Mouse (Mus musculus): ENCODE results near the gene Cryl1. TPM values are rescaled to one million over a fixed set of nuclear protein-coding genes. Genes with fewer than 3 reads are reported as not detected.
A peak's percentile ranks its signal among the peaks of the same experiment; 100 is the strongest.

Cryl1 gene
- polyA plus RNA-seq, 1 experiment from 2014 or later = 12.3 TPM

DNA sequence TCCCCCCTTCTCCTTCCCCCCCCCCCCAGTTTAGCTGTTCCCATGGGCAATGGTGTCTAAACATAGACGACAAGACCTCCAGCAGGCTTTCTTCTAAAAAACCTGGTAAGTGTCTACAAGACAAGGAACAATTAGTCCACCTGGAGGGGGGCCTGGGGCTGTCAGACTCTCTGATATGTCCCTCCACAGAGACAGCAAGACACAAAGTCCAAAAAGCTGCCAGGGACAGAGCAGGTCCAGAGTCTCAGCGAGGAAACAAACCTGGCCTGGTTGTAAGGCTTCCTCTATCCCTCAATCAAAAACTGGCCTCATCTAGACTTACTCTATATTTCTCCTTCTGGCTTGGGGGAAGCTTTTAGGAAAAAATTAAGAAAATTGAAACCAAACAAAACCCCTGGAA is 115.7 kb downstream of the Cryl1 start:
- H3K4me1 ChIP-seq (ENCODE audit: control insufficient read depth, insufficient read depth, low read length) = no peaks in the 10 kb centered on the region
- H3K4me3 ChIP-seq (ENCODE audit: low read depth, low read length) = no peak overlapping the region
- no peaks in the 10 kb centered on the region for H3K9me3 ChIP-seq (replicated peaks; ENCODE audit: control insufficient read depth, low read length, poor library complexity, severe bottlenecking)
- no peak overlapping the region for H3K9ac ChIP-seq (ENCODE audit: low read depth, low read length)
- no peak overlapping the region for H3K4me2 ChIP-seq (ENCODE audit: low read length)
- ATAC-seq = peak; percentile 5; the same call in 1 of the 2 replicates
- H3K36me3 ChIP-seq (ENCODE audit: control insufficient read depth, insufficient read depth, low read length) = no peaks in the 10 kb centered on the region
- 31% methylated on average over 2 of the region's 2 CpGs for WGBS
- no peaks in the 10 kb centered on the region for H3K27me3 ChIP-seq (ENCODE audit: control insufficient read depth, insufficient read depth, low read depth, low read length)
- H3K27ac ChIP-seq (ENCODE audit: low read length) = no peak overlapping the region

- H3K9ac ChIP-seq (ENCODE audit: low read depth, low read length) = no peak overlapping the region
- H3K27me3 ChIP-seq (ENCODE audit: control insufficient read depth, insufficient read depth, low read depth, low read length) = no peaks in the 10 kb centered on the region
- no peak overlapping the region for H3K4me3 ChIP-seq (ENCODE audit: low read depth, low read length)
- H3K9me3 ChIP-seq (replicated peaks; ENCODE audit: control insufficient read depth, low read length, poor library complexity, severe bottlenecking) = no peaks in the 10 kb centered on the region
- ATAC-seq = no peak
- no peaks in the 10 kb centered on the region for H3K36me3 ChIP-seq (ENCODE audit: control insufficient read depth, insufficient read depth, low read length)
- H3K27ac ChIP-seq (ENCODE audit: low read length) = no peak overlapping the region
- H3K4me2 ChIP-seq (ENCODE audit: low read length) = no peak overlapping the region
- H3K4me1 ChIP-seq (ENCODE audit: control insufficient read depth, insufficient read depth, low read length) = no peaks in the 10 kb centered on the region
- WGBS = 92% methylated on average over 3 of the region's 3 CpGs
These were observed 117.5 kb downstream of the Cryl1 start for GRCm38 (mm10) chr14:57280835-57281234.

- H3K9me3 ChIP-seq (replicated peaks; ENCODE audit: control insufficient read depth, low read length, poor library complexity, severe bottlenecking) = no peaks in the 10 kb centered on the region
- H3K27me3 ChIP-seq (ENCODE audit: control insufficient read depth, insufficient read depth, low read depth, low read length) = no peaks in the 10 kb centered on the region
- WGBS = 91% methylated on average over 7 of the region's 7 CpGs
- no peaks in the 10 kb centered on the region for H3K36me3 ChIP-seq (ENCODE audit: control insufficient read depth, insufficient read depth, low read length)
- no peak for ATAC-seq
- no peak overlapping the region for H3K27ac ChIP-seq (ENCODE audit: low read length)
- no peaks in the 10 kb centered on the region for H3K4me1 ChIP-seq (ENCODE audit: control insufficient read depth, insufficient read depth, low read length)
- H3K4me3 ChIP-seq (ENCODE audit: low read depth, low read length) = no peak overlapping the region
- no peak overlapping the region for H3K4me2 ChIP-seq (ENCODE audit: low read length)
- no peak overlapping the region for H3K9ac ChIP-seq (ENCODE audit: low read depth, low read length)
These were observed 121.8 kb downstream of the Cryl1 start for GRCm38 (mm10) chr14:57276481-57277012.

DNA sequence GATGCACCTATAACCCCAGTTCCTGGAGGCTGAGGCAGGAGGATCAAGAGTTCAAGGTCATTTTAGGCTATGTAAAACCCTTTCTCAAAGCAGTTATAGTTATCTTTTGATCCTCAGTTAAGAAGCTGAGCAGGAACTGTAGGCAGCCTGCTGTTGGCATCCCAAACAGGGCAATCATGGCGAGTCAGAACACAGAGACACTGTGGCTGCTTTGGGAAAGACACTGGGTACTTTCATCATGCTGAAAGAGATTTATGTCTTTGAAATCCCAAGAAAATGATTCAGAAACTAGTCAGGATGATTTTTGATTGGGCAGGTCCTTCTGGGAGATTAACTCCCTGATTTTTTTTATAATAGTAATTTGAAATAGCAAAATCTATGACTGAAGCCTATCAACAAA is 126.0 kb downstream of the Cryl1 start:
- Histone ChIP-seq H3K9me3 (replicated peaks; ENCODE audit: control insufficient read depth, low read length, poor library complexity, severe bottlenecking) (no peaks in the 10 kb centered on the region), H3K4me3 (ENCODE audit: low read depth, low read length) (no peak overlapping the region), H3K4me1 (ENCODE audit: control insufficient read depth, insufficient read depth, low read length) (no peaks in the 10 kb centered on the region), H3K4me2 (ENCODE audit: low read length) (no peak overlapping the region), H3K36me3 (ENCODE audit: control insufficient read depth, insufficient read depth, low read length) (no peaks in the 10 kb centered on the region), H3K9ac (ENCODE audit: low read depth, low read length) (no peak overlapping the region), H3K27me3 (ENCODE audit: control insufficient read depth, insufficient read depth, low read depth, low read length) (no peaks in the 10 kb centered on the region), H3K27ac (ENCODE audit: low read length) (no peak overlapping the region)
- no peak for ATAC-seq
- WGBS = 79% methylated on average over 1 of the region's 1 CpGs

- no peaks in the 10 kb centered on the region for H3K36me3 ChIP-seq (ENCODE audit: control insufficient read depth, insufficient read depth, low read length)
- H3K4me3 ChIP-seq (ENCODE audit: low read depth, low read length) = no peak overlapping the region
These were observed 126.5 kb downstream of the Cryl1 start for GRCm38 (mm10) chr14:57271861-57272260.

GRCm38 (mm10) chr14:57268900-57269299 is 129.4 kb downstream of the Cryl1 start:
- Histone ChIP-seq H3K4me1 (ENCODE audit: control insufficient read depth, insufficient read depth, low read length) (no peaks in the 10 kb centered on the region), H3K4me3 (ENCODE audit: low read depth, low read length) (no peak overlapping the region), H3K4me2 (ENCODE audit: low read length) (no peak overlapping the region), H3K9ac (ENCODE audit: low read depth, low read length) (no peak overlapping the region), H3K36me3 (ENCODE audit: control insufficient read depth, insufficient read depth, low read length) (no peaks in the 10 kb centered on the region), H3K27me3 (ENCODE audit: control insufficient read depth, insufficient read depth, low read depth, low read length) (no peaks in the 10 kb centered on the region), H3K9me3 (replicated peaks; ENCODE audit: control insufficient read depth, low read length, poor library complexity, severe bottlenecking) (no peaks in the 10 kb centered on the region), H3K27ac (ENCODE audit: low read length) (no peak overlapping the region)
- WGBS = 88% methylated on average over 3 of the region's 3 CpGs
- no peak for ATAC-seq

More at GRCm38 (mm10) chr14:57271861-57272260, 126.5 kb downstream of the Cryl1 start:
- no peaks in the 10 kb centered on the region for H3K4me1 ChIP-seq (ENCODE audit: control insufficient read depth, insufficient read depth, low read length)
- no peaks in the 10 kb centered on the region for H3K27me3 ChIP-seq (ENCODE audit: control insufficient read depth, insufficient read depth, low read depth, low read length)
- no peak overlapping the region for H3K27ac ChIP-seq (ENCODE audit: low read length)
- no peak for ATAC-seq
- H3K9me3 ChIP-seq (replicated peaks; ENCODE audit: control insufficient read depth, low read length, poor library complexity, severe bottlenecking) = no peaks in the 10 kb centered on the region
- no peak overlapping the region for H3K9ac ChIP-seq (ENCODE audit: low read depth, low read length)
- WGBS = 65% methylated on average over 1 of the region's 1 CpGs
- no peak overlapping the region for H3K4me2 ChIP-seq (ENCODE audit: low read length)

GRCm38 (mm10) chr14:57268344-57268743 is 130.0 kb downstream of the Cryl1 start:
- H3K9ac ChIP-seq (ENCODE audit: low read depth, low read length) = no peak overlapping the region
- H3K9me3 ChIP-seq (replicated peaks; ENCODE audit: control insufficient read depth, low read length, poor library complexity, severe bottlenecking) = no peaks in the 10 kb centered on the region
- H3K4me1 ChIP-seq (ENCODE audit: control insufficient read depth, insufficient read depth, low read length) = no peaks in the 10 kb centered on the region
- no peaks in the 10 kb centered on the region for H3K36me3 ChIP-seq (ENCODE audit: control insufficient read depth, insufficient read depth, low read length)
- no peak overlapping the region for H3K4me2 ChIP-seq (ENCODE audit: low read length)
- H3K27ac ChIP-seq (ENCODE audit: low read length) = no peak overlapping the region
- 94% methylated on average over 3 of the region's 3 CpGs for WGBS
- no peaks in the 10 kb centered on the region for H3K27me3 ChIP-seq (ENCODE audit: control insufficient read depth, insufficient read depth, low read depth, low read length)
- no peak overlapping the region for H3K4me3 ChIP-seq (ENCODE audit: low read depth, low read length)
- ATAC-seq = no peak

GRCm38 (mm10) chr14:57263943-57264342 is 134.4 kb downstream of the Cryl1 start:
- WGBS = 86% methylated on average over 10 of the region's 10 CpGs
- Histone ChIP-seq H3K27me3 (ENCODE audit: control insufficient read depth, insufficient read depth, low read depth, low read length) (no peaks in the 10 kb centered on the region), H3K9me3 (replicated peaks; ENCODE audit: control insufficient read depth, low read length, poor library complexity, severe bottlenecking) (no peaks in the 10 kb centered on the region), H3K4me1 (ENCODE audit: control insufficient read depth, insufficient read depth, low read length) (no peaks in the 10 kb centered on the region), H3K36me3 (ENCODE audit: control insufficient read depth, insufficient read depth, low read length) (no peaks in the 10 kb centered on the region), H3K4me3 (ENCODE audit: low read depth, low read length) (no peak overlapping the region), H3K27ac (ENCODE audit: low read length) (no peak overlapping the region), H3K9ac (ENCODE audit: low read depth, low read length) (no peak overlapping the region), H3K4me2 (ENCODE audit: low read length) (no peak overlapping the region)
- ATAC-seq = no peak

GRCm38 (mm10) chr14:57259341-57259740 is 139.0 kb downstream of the Cryl1 start:
- 92% methylated on average over 8 of the region's 8 CpGs for WGBS
- Histone ChIP-seq H3K27me3 (ENCODE audit: control insufficient read depth, insufficient read depth, low read depth, low read length) (no peaks in the 10 kb centered on the region), H3K9ac (ENCODE audit: low read depth, low read length) (no peak overlapping the region), H3K4me3 (ENCODE audit: low read depth, low read length) (no peak overlapping the region), H3K4me2 (ENCODE audit: low read length) (no peak overlapping the region), H3K9me3 (replicated peaks; ENCODE audit: control insufficient read depth, low read length, poor library complexity, severe bottlenecking) (no peaks in the 10 kb centered on the region), H3K27ac (ENCODE audit: low read length) (no peak overlapping the region), H3K4me1 (ENCODE audit: control insufficient read depth, insufficient read depth, low read length) (no peaks in the 10 kb centered on the region), H3K36me3 (ENCODE audit: control insufficient read depth, insufficient read depth, low read length) (no peaks in the 10 kb centered on the region)
- ATAC-seq = no peak

Data from midbrain, embryonic 16.5 days (tissue).